21 mouse cellular contexts compared by ENCODE assay signal in the genomic region with DNA sequence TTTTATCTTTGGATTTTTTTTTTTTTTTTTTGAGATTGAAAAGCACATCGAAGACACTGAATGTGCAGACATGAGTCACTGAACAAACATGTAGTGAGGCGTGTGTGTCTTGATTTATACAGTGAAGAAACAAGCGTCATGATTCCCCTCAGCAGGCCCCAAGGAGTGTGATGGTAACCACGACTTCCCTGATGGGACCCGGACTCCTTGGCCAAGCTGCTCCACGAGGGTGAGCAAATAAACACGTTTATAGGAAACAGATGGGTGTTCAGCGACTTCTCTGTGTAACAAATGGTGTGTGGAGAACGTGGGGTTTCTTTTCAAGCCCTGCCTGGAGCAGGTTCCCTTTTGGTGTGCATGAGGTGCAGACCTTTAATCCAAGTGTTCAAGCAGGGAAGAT.
DNase-seq lines count a peak whose midpoint lies in the region; ATAC-seq lines count a peak whose summit lies in the region.
"Had no signal": no experiment of that assay in that cellular context is flagged by ENCODE, and none has a peak within 500 bp of the region (broad histone marks: within the 10 kb centered on the region; RNA-seq: fewer than 3 reads in every experiment).

No protein-coding gene starts in this region.

- H3K4me1 ChIP-seq in embryonic facial prominence, embryonic 11.5 days (ENCODE audit: control insufficient read depth, insufficient read depth, low read length), result no peaks in the 10 kb centered on the region
- H3K4me1 ChIP-seq in limb, embryonic 10.5 days, result peaks cover 44% of the 10 kb centered on the region
- H3K4me1 ChIP-seq: forebrain, embryonic 13.5 days had no signal

- no peak overlapping the region for H3K9ac ChIP-seq in embryonic facial prominence, embryonic 11.5 days (replicated peaks; ENCODE audit: low read length)
- H3K9ac ChIP-seq: forebrain, embryonic 13.5 days; forebrain, postnatal 0 days; hindbrain, embryonic 13.5 days had no signal

- WGBS in embryonic facial prominence, embryonic 11.5 days, result 33% methylated on average over 9 of the region's 9 CpGs
- 28% methylated on average over 9 of the region's 9 CpGs for WGBS in limb, embryonic 10.5 days

- H3K4me2 ChIP-seq in embryonic facial prominence, embryonic 11.5 days (ENCODE audit: low read depth, low read length), result no peak overlapping the region
- H3K4me2 ChIP-seq: forebrain, embryonic 13.5 days; hindbrain, embryonic 13.5 days had no signal

- no peaks in the 10 kb centered on the region for H3K36me3 ChIP-seq in embryonic facial prominence, embryonic 11.5 days (replicated peaks; ENCODE audit: control insufficient read depth, insufficient read depth, low read depth, low read length)
- no peaks in the 10 kb centered on the region for H3K36me3 ChIP-seq in limb, embryonic 10.5 days
- H3K36me3 ChIP-seq: hindbrain, embryonic 13.5 days had no signal

- H3K27ac ChIP-seq in embryonic facial prominence, embryonic 11.5 days (replicated peaks; ENCODE audit: low read depth, low read length), result no peak overlapping the region
- no peak overlapping the region for H3K27ac ChIP-seq in limb, embryonic 10.5 days
- H3K27ac ChIP-seq: forebrain, embryonic 13.5 days; hindbrain, embryonic 13.5 days; hindbrain, postnatal 0 days had no signal

- DNase-seq in embryo, embryonic 11 days, result peak; percentile 42
- DNase-seq in embryo, embryonic 9.5 days (ENCODE audit: extremely low spot score), result no peak
- DNase-seq in embryonic facial prominence, embryonic 11.5 days (ENCODE audit: low spot score), result peak; percentile 65
- peak; percentile 50 for DNase-seq in limb, embryonic 10.5 days (ENCODE audit: low spot score)
- DNase-seq in adrenal gland, adult 2 months, result no peak
- no peak for DNase-seq in lung, postnatal 10 days
- DNase-seq: adrenal gland, postnatal 10 days; cerebellum, adult 18-20 months; cerebellum, adult 9-11 months; cerebellum, postnatal 36 days; forebrain, postnatal 0 days; gastrocnemius, postnatal 36 days; heart, adult 11 months; heart, postnatal 10 days; heart, postnatal 4 days; kidney, adult 11 months had no signal

- H3K9me3 ChIP-seq in embryonic facial prominence, embryonic 11.5 days (replicated peaks; ENCODE audit: control insufficient read depth, low read length), result no peaks in the 10 kb centered on the region
- H3K9me3 ChIP-seq in limb, embryonic 10.5 days (replicated peaks), result no peaks in the 10 kb centered on the region
- H3K9me3 ChIP-seq: forebrain, embryonic 13.5 days; hindbrain, embryonic 13.5 days had no signal

- H3K4me3 ChIP-seq in embryonic facial prominence, embryonic 11.5 days (ENCODE audit: low read depth, low read length), result no peak overlapping the region
- H3K4me3 ChIP-seq in limb, embryonic 10.5 days, result no peak overlapping the region
- H3K4me3 ChIP-seq: forebrain, embryonic 13.5 days; hindbrain, embryonic 13.5 days had no signal

- ATAC-seq in embryonic facial prominence, embryonic 11.5 days (replicated peaks; ENCODE audit: insufficient number of reproducible peaks, low FRiP score, low TSS enrichment, low read depth), result no peak
- ATAC-seq in megakaryocyte progenitor cell, adult 5-6 weeks (replicated peaks; ENCODE audit: poor library complexity), result no peak
- ATAC-seq: forebrain, embryonic 13.5 days; forebrain, postnatal 0 days; hindbrain, postnatal 0 days had no signal

- H3K27me3 ChIP-seq in embryonic facial prominence, embryonic 11.5 days (ENCODE audit: control insufficient read depth, insufficient read depth, low read length), result no peaks in the 10 kb centered on the region
- H3K27me3 ChIP-seq in limb, embryonic 10.5 days (ENCODE audit: low read depth, poor library complexity, severe bottlenecking), result peaks cover 22% of the 10 kb centered on the region
- H3K27me3 ChIP-seq: CH12.LX; forebrain, embryonic 13.5 days; hindbrain, embryonic 13.5 days had no signal

Comparison
In these comparisons a context has a peak if more than half of its experiments do, and no peak if none do; other contexts are left out.
1. DNase-seq: peak in embryo, embryonic 11 days (single experiment), embryonic facial prominence, embryonic 11.5 days (single experiment) and limb, embryonic 10.5 days (single experiment); none in embryo, embryonic 9.5 days (single experiment), adrenal gland, adult 2 months (single experiment) and lung, postnatal 10 days (single experiment).